Mouse (Mus musculus) neural tube, embryonic 12.5 days (tissue): Measurements from ENCODE around the gene Scgb1b30. TPM values are rescaled to one million over a fixed set of nuclear protein-coding genes. Genes with fewer than 3 reads are reported as not detected.
"Not testable (repeated sequence)": the region's sequence is repeated elsewhere in the genome, so short reads cannot be mapped to it uniquely, and the experiment has no call there.

Experiments
- ATAC-seq: fragments of 200-750 bp; cut with Nextera tagmentation; 2 replicates; pipeline ENCODE4 v1.8.0; 2017; ENCODE audit warnings: low read depth, mild to moderate bottlenecking, moderate TSS enrichment, moderate library complexity; ENCODE audit not compliant: low FRiP score
- H3K27ac ChIP-seq: fragments of 300-500 bp; sonication (generic); 2 replicates; pipeline ENCODE4 v1.5.1; 2016
- H3K27me3 ChIP-seq: fragments of 300-500 bp; sonication (generic); replicated peaks from 2 replicates; pipeline ENCODE4 v1.6.1; 2016; ENCODE audit warnings: mild to moderate bottlenecking
- H3K36me3 ChIP-seq: fragments of 300-500 bp; sonication (generic); 2 replicates; pipeline ENCODE4 v1.6.1; 2016; ENCODE audit warnings: mild to moderate bottlenecking
- H3K4me1 ChIP-seq: fragments of 300-500 bp; sonication (generic); 2 replicates; pipeline ENCODE4 v1.6.1; 2016
- H3K4me2 ChIP-seq: fragments of 300-500 bp; sonication (generic); replicated peaks from 2 replicates; pipeline ENCODE4 v1.6.1; 2016; ENCODE audit warnings: mild to moderate bottlenecking
- H3K4me3 ChIP-seq: fragments of 300-500 bp; sonication (generic); 2 replicates; pipeline ENCODE4 v1.5.1; 2016
- H3K9ac ChIP-seq: fragments of 300-500 bp; sonication (generic); 2 replicates; pipeline ENCODE4 v1.6.1; 2016; ENCODE audit warnings: mild to moderate bottlenecking
- H3K9me3 ChIP-seq: fragments of 300-500 bp; sonication (generic); 2 replicates; pipeline ENCODE4 v1.6.1; 2016; ENCODE audit warnings: mild to moderate bottlenecking
- WGBS: fragments of 180-500 bp; shearing (Covaris S2); methylation state at CpG from one replicate; pipeline ENCODE4 v1.1.7; 2016; 5-methylcytosine and 5-hydroxymethylcytosine counted together
- polyA plus RNA-seq: library from polyadenylated mRNA; unstranded; fragments of >200 nt; fragmentation: Nextera tagmentation; extraction: Ambion mirVana; gene quantifications from 2 replicates; pipeline ENCODE4 v1.2.1, GENCODE M21; 2016

Gene Scgb1b30
- polyA plus RNA-seq = not detected in 2 replicates

GRCm38 (mm10) chr7:34094911-34095481 is at the start of gene Scgb1b30:
Gene Scgb1b30, plus strand, starts transcription at chr7:34095431.
- no peak within 1 kb of the TSS for H3K27ac ChIP-seq
- H3K9me3 ChIP-seq = peaks cover 10% of the 10 kb centered on the region; the same call in 1 of the 2 replicates
- ATAC-seq = no peak
- no peaks in the 10 kb centered on the region for H3K27me3 ChIP-seq
- H3K4me3 ChIP-seq = no peak within 1 kb of the TSS
- H3K4me2 ChIP-seq = no peak within 1 kb of the TSS
- H3K36me3 ChIP-seq = no peaks in the 10 kb centered on the region
- 79% methylated on average over 3 of the region's 3 CpGs for WGBS
- no peak within 1 kb of the TSS for H3K9ac ChIP-seq
- H3K4me1 ChIP-seq = no peaks in the 10 kb centered on the region

- H3K27ac ChIP-seq, H3K4me2 ChIP-seq, H3K4me3 ChIP-seq, H3K4me1 ChIP-seq, H3K9me3 ChIP-seq, H3K27me3 ChIP-seq, ATAC-seq, H3K9ac ChIP-seq, H3K36me3 ChIP-seq: not testable (repeated sequence)
- WGBS = 79% methylated on average over 5 of the region's 5 CpGs
Observed at GRCm38 (mm10) chr7:34068132-34068531, 27.1 kb upstream of the Scgb1b30 start.

GRCm38 (mm10) chr7:34100002-34100401 is 4.8 kb downstream of the Scgb1b30 start:
- no peaks in the 10 kb centered on the region for H3K36me3 ChIP-seq
- ATAC-seq = no peak
- H3K27ac ChIP-seq = no peak overlapping the region
- H3K4me1 ChIP-seq = no peaks in the 10 kb centered on the region
- WGBS = 81% methylated on average over 2 of the region's 2 CpGs
- H3K4me2 ChIP-seq = no peak overlapping the region
- H3K4me3 ChIP-seq = no peak overlapping the region
- peaks cover 8% of the 10 kb centered on the region; the same call in 1 of the 2 replicates for H3K9me3 ChIP-seq
- H3K27me3 ChIP-seq = no peaks in the 10 kb centered on the region
- H3K9ac ChIP-seq = no peak overlapping the region

GRCm38 (mm10) chr7:34101276-34101675 is 6.0 kb downstream of the Scgb1b30 start:
- no peak overlapping the region for H3K9ac ChIP-seq
- no peaks in the 10 kb centered on the region for H3K4me1 ChIP-seq
- no peaks in the 10 kb centered on the region for H3K27me3 ChIP-seq
- H3K4me3 ChIP-seq = no peak overlapping the region
- H3K27ac ChIP-seq = no peak overlapping the region
- H3K9me3 ChIP-seq = 0 out of 2 replicates have a peak, but pooled peaks cover 5% of the 10 kb centered on the region
- no peak overlapping the region for H3K4me2 ChIP-seq
- no peak for ATAC-seq
- H3K36me3 ChIP-seq = no peaks in the 10 kb centered on the region

- Histone ChIP-seq H3K4me1 (no peaks in the 10 kb centered on the region), H3K4me2 (no peak overlapping the region), H3K9ac (no peak overlapping the region), H3K27me3 (no peaks in the 10 kb centered on the region), H3K36me3 (peaks cover 27% of the 10 kb centered on the region), H3K4me3 (no peak overlapping the region), H3K27ac (no peak overlapping the region), H3K9me3 (no peaks in the 10 kb centered on the region)
- 91% methylated on average over 5 of the region's 5 CpGs for WGBS
- no peak for ATAC-seq
Observed at GRCm38 (mm10) chr7:34109190-34109589, 14.0 kb downstream of the Scgb1b30 start.

- Histone ChIP-seq H3K36me3 (peaks cover 51% of the 10 kb centered on the region), H3K9ac (no peak overlapping the region), H3K9me3 (no peaks in the 10 kb centered on the region), H3K4me3 (no peak overlapping the region), H3K27ac (no peak overlapping the region), H3K4me2 (no peak overlapping the region), H3K27me3 (no peaks in the 10 kb centered on the region), H3K4me1 (no peaks in the 10 kb centered on the region)
- 91% methylated on average over 3 of the region's 3 CpGs for WGBS
- ATAC-seq = no peak
Observed at GRCm38 (mm10) chr7:34116601-34117000, 21.4 kb downstream of the Scgb1b30 start.

GRCm38 (mm10) chr7:34120636-34121035 is 25.4 kb downstream of the Scgb1b30 start:
- not testable (repeated sequence) for ATAC-seq
- WGBS = 62% methylated on average over 1 of the region's 1 CpGs

GRCm38 (mm10) chr7:34122987-34123720 is 27.9 kb downstream of the Scgb1b30 start:
- Histone ChIP-seq H3K9me3 (no peaks in the 10 kb centered on the region), H3K36me3 (peaks cover 12% of the 10 kb centered on the region; the same call in 1 of the 2 replicates), H3K4me1 (no peaks in the 10 kb centered on the region), H3K4me3 (no peak overlapping the region), H3K9ac (no peak overlapping the region), H3K27ac (no peak overlapping the region), H3K27me3 (no peaks in the 10 kb centered on the region), H3K4me2 (no peak overlapping the region)
- 0 out of 2 replicates have a peak, but pooled peaks have one; percentile 10 for ATAC-seq
- WGBS = 92% methylated on average over 6 of the region's 6 CpGs

More at GRCm38 (mm10) chr7:34120636-34121035, 25.4 kb downstream of the Scgb1b30 start:
- H3K36me3 ChIP-seq = peaks cover 25% of the 10 kb centered on the region; the same call in 1 of the 2 replicates
- not testable (repeated sequence) for H3K9me3 ChIP-seq, H3K4me3 ChIP-seq, H3K4me2 ChIP-seq, H3K27me3 ChIP-seq, H3K9ac ChIP-seq, H3K27ac ChIP-seq, H3K4me1 ChIP-seq

- ATAC-seq = no peak
- WGBS = 95% methylated on average over 9 of the region's 9 CpGs
- no peaks in the 10 kb centered on the region for H3K9me3 ChIP-seq
Observed at GRCm38 (mm10) chr7:34125346-34125745, 30.1 kb downstream of the Scgb1b30 start.

GRCm38 (mm10) chr7:34126291-34126690 is 31.1 kb downstream of the Scgb1b30 start:
- Histone ChIP-seq H3K4me2 (no peak overlapping the region), H3K4me3 (no peak overlapping the region), H3K9me3 (no peaks in the 10 kb centered on the region), H3K9ac (no peak overlapping the region), H3K36me3 (peaks cover 9% of the 10 kb centered on the region; the same call in 1 of the 2 replicates), H3K27me3 (no peaks in the 10 kb centered on the region), H3K27ac (no peak overlapping the region), H3K4me1 (peaks cover 4% of the 10 kb centered on the region; the same call in 1 of the 2 replicates)
- no peak for ATAC-seq
- WGBS = 88% methylated on average over 3 of the region's 3 CpGs

More at GRCm38 (mm10) chr7:34125346-34125745, 30.1 kb downstream of the Scgb1b30 start:
- H3K4me3 ChIP-seq = no peak overlapping the region
- peaks cover 9% of the 10 kb centered on the region; the same call in 1 of the 2 replicates for H3K36me3 ChIP-seq
- no peaks in the 10 kb centered on the region for H3K27me3 ChIP-seq
- no peak overlapping the region for H3K9ac ChIP-seq
- no peak overlapping the region for H3K4me2 ChIP-seq
- no peaks in the 10 kb centered on the region for H3K4me1 ChIP-seq
- no peak overlapping the region for H3K27ac ChIP-seq

GRCm38 (mm10) chr7:34131118-34131517 is 35.9 kb downstream of the Scgb1b30 start:
- Histone ChIP-seq H3K9me3 (no peaks in the 10 kb centered on the region), H3K4me3 (no peak overlapping the region), H3K4me1 (peaks cover 9% of the 10 kb centered on the region), H3K9ac (no peak overlapping the region), H3K27ac (no peak overlapping the region), H3K36me3 (peaks cover 5% of the 10 kb centered on the region; the same call in 1 of the 2 replicates), H3K27me3 (no peaks in the 10 kb centered on the region), H3K4me2 (peak overlapping the region; percentile 72)
- WGBS = 81% methylated on average over 3 of the region's 3 CpGs
- no peak for ATAC-seq

GRCm38 (mm10) chr7:34131959-34132354 is 36.7 kb downstream of the Scgb1b30 start:
- peaks cover 9% of the 10 kb centered on the region for H3K4me1 ChIP-seq
- 16% methylated on average over 3 of the region's 3 CpGs for WGBS
- no peak overlapping the region for H3K27ac ChIP-seq

More at GRCm38 (mm10) chr7:34131959-34132354, 36.7 kb downstream of the Scgb1b30 start:
- ATAC-seq = peak; percentile 12; the same call in 1 of the 2 replicates
- peak overlapping the region; percentile 81 for H3K4me3 ChIP-seq
- H3K9ac ChIP-seq = peak overlapping the region; percentile 90
- H3K4me2 ChIP-seq = peak overlapping the region; percentile 72
- H3K9me3 ChIP-seq = no peaks in the 10 kb centered on the region
- H3K36me3 ChIP-seq = peaks cover 4% of the 10 kb centered on the region; the same call in 1 of the 2 replicates
- no peaks in the 10 kb centered on the region for H3K27me3 ChIP-seq
